Mouse (Mus musculus) G1E (cell line): ENCODE measurements at regions not wholly inside any gene's neighbourhood (a gene's known extent, or its start where the extent isn't known, plus 50 kb on each side); places are given as distances from the start of the nearest gene placed in this dataset.

ENCODE experiments used
- CTCF ChIP-seq: IDR thresholded peaks from 2 replicates; pipeline ENCODE4 v1.5.1; 2012; ENCODE audit warnings: low read depth, low read length, inconsistent platforms, mixed read lengths
- GATA1 ChIP-seq: IDR thresholded peaks from 2 replicates; pipeline ENCODE4 v1.6.1; 2012; ENCODE audit warnings: borderline replicate concordance, low read length, inconsistent platforms, mixed read lengths

DNA sequence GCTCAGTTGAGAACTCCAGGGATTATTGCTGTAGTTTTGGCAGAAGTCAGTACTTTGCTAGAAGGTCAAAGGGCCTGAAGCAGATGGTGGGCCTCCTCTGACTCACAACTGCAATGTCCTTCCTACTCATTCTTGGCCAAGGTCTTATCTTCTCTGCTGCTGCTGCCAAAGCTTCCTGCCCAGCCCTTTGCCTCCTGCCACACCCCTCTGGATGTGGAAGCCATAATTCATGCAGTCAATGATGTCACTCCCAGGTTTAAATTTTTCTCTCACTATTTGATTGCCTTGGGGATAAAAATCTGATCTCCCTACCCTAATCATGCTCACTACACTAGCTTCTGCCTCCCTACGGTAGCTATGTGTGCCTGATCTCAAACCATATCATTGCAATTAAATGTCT lies 157.7 kb downstream of the Qdpr start:
- TF ChIP-seq CTCF (no peak), GATA1 (no peak)
